Mouse (Mus musculus) stomach, embryonic 14.5 days (tissue): Measurements from ENCODE around the gene Cpeb2. TPM values are rescaled to one million over a fixed set of nuclear protein-coding genes. Genes with fewer than 3 reads are reported as not detected.

Source experiments
- ATAC-seq: fragments of 200-750 bp; cut with Nextera tagmentation; 2 replicates; pipeline ENCODE4 v1.8.0; 2017; ENCODE audit warnings: low read depth, moderate TSS enrichment; ENCODE audit not compliant: insufficient number of reproducible peaks, insufficient read depth, low FRiP score
- H3K27ac ChIP-seq: fragments of 300-500 bp; sonication (generic); 2 replicates; pipeline ENCODE4 v1.5.1; 2014; ENCODE audit warnings: mild to moderate bottlenecking, low read length, moderate library complexity, mixed read lengths
- H3K27me3 ChIP-seq: fragments of 300-500 bp; sonication (generic); 2 replicates; pipeline ENCODE4 v1.6.1; 2014; ENCODE audit warnings: low read length, control low read depth, mixed read lengths; ENCODE audit not compliant: control insufficient read depth, insufficient read depth
- H3K36me3 ChIP-seq: fragments of 300-500 bp; sonication (generic); 2 replicates; pipeline ENCODE4 v1.6.1; 2014; ENCODE audit warnings: mild to moderate bottlenecking, control low read depth, low read length, moderate library complexity, mixed read lengths; ENCODE audit not compliant: control insufficient read depth, insufficient read depth
- H3K4me1 ChIP-seq: fragments of 300-500 bp; sonication (generic); 2 replicates; pipeline ENCODE4 v1.6.1; 2014; ENCODE audit warnings: low read length, control low read depth, mixed read lengths; ENCODE audit not compliant: control insufficient read depth, insufficient read depth
- H3K4me2 ChIP-seq: fragments of 300-500 bp; sonication (generic); replicated peaks from 2 replicates; pipeline ENCODE4 v1.6.1; 2014; ENCODE audit warnings: low read depth, low read length, control low read depth
- H3K4me3 ChIP-seq: fragments of 300-500 bp; sonication (generic); 2 replicates; pipeline ENCODE4 v1.5.1; 2014; ENCODE audit warnings: low read depth, low read length, control low read depth
- H3K9ac ChIP-seq: fragments of 300-500 bp; sonication (generic); replicated peaks from 2 replicates; pipeline ENCODE4 v1.6.1; 2014; ENCODE audit warnings: low read depth, mild to moderate bottlenecking, control low read depth, low read length, moderate library complexity, mixed read lengths
- H3K9me3 ChIP-seq: fragments of 300-500 bp; sonication (generic); 2 replicates; pipeline ENCODE4 v1.6.1; 2016; ENCODE audit warnings: low read depth, low read length, control low read depth; ENCODE audit not compliant: control insufficient read depth
- WGBS: fragments of 180-500 bp; shearing (Covaris S2); extraction: QIAGEN DNeasy Blood & Tissue Kit; methylation state at CpG from one replicate; pipeline ENCODE4 v1.1.7; 2014; 5-methylcytosine and 5-hydroxymethylcytosine counted together
- polyA plus RNA-seq: library from polyadenylated mRNA; unstranded; fragments of >200 nt; fragmentation: Nextera tagmentation; extraction: Ambion mirVana; gene quantifications from 2 replicates; pipeline ENCODE4 v1.2.1, GENCODE M21; 2014

Gene Cpeb2
- polyA plus RNA-seq, 1 experiment from 2014 or later: 3.2 TPM

GRCm38 (mm10) chr5:43246954-43247353 is 14.0 kb downstream of the Cpeb2 start:
- Histone ChIP-seq H3K9me3 (no peaks in the 10 kb centered on the region), H3K27me3 (no peaks in the 10 kb centered on the region), H3K4me2 (no peak overlapping the region), H3K27ac (no peak overlapping the region), H3K36me3 (no peaks in the 10 kb centered on the region), H3K4me1 (no peaks in the 10 kb centered on the region), H3K4me3 (no peak overlapping the region), H3K9ac (no peak overlapping the region)
- WGBS: 85% methylated on average over 6 of the region's 6 CpGs
- ATAC-seq: no peak

GRCm38 (mm10) chr5:43248001-43248430 is 15.0 kb downstream of the Cpeb2 start:
- WGBS: 49% methylated on average over 3 of the region's 3 CpGs
- Histone ChIP-seq H3K27me3 (no peaks in the 10 kb centered on the region), H3K4me1 (no peaks in the 10 kb centered on the region), H3K36me3 (no peaks in the 10 kb centered on the region), H3K9ac (no peak overlapping the region), H3K27ac (no peak overlapping the region), H3K4me3 (no peak overlapping the region), H3K9me3 (no peaks in the 10 kb centered on the region), H3K4me2 (no peak overlapping the region)
- ATAC-seq: no peak

GRCm38 (mm10) chr5:43257490-43257889 is 24.5 kb downstream of the Cpeb2 start:
- H3K9ac ChIP-seq: no peak overlapping the region
- 74% methylated on average over 2 of the region's 2 CpGs for WGBS
- H3K36me3 ChIP-seq: no peaks in the 10 kb centered on the region
- no peaks in the 10 kb centered on the region for H3K4me1 ChIP-seq
- no peak overlapping the region for H3K4me3 ChIP-seq
- no peaks in the 10 kb centered on the region for H3K9me3 ChIP-seq
- no peak overlapping the region for H3K27ac ChIP-seq
- H3K27me3 ChIP-seq: no peaks in the 10 kb centered on the region
- no peak for ATAC-seq
- H3K4me2 ChIP-seq: no peak overlapping the region

DNA sequence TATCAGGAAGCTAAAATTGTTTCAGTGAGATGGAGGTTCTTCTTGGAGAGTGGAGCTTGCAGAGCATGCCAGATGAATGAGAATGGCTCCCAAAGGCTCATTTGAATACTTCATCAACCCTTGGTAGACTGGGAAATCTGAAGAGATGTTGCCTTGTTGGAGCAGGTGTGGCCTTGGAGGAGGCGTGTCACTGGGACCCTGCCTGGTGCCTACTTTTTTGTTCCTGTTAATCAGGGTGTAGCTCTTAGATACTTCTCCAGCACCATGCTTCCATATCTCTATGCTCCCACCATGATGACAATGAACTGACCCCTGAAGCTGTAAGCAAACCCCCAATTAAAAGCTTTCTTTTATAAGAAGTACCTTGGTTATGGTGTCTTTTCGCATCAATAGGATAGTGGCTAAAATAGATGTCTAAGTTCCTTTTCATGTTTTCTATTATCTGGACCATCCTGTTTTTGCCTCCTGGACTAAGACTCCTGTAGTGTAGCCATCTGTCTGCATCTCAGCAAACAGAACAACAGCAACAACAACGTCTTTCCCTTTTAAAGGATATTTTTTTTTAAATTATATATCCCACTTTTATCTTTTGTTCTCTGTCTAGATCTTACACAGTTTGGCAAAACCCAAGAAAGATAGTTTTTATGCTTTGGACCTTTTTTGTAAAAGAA is 25.6 kb downstream of the Cpeb2 start:
- Histone ChIP-seq H3K36me3 (no peaks in the 10 kb centered on the region), H3K9ac (no peak overlapping the region), H3K4me3 (no peak overlapping the region), H3K9me3 (no peaks in the 10 kb centered on the region), H3K27me3 (no peaks in the 10 kb centered on the region), H3K4me2 (no peak overlapping the region), H3K4me1 (no peaks in the 10 kb centered on the region), H3K27ac (no peak overlapping the region)
- 92% methylated on average over 3 of the region's 3 CpGs for WGBS
- ATAC-seq: no peak

DNA sequence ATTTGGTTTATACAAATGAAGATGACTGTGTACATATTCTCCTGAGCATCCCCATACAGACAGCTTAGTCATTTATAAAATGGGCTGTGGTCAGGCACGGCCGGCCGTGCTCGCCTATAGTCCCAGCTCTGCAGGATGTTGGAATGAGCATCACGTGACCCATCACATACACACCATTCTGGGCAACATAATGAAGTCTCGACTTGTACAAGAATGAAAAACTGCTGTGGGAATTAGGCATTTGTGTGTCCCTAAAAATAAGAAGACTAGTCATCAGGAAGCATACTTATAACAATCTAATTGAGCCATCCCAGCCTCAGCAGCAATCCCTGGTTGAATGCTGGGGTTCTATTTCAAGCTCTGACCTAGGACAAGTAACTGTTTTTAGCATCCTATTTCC is 28.8 kb downstream of the Cpeb2 start:
- ATAC-seq: no peak
- WGBS: 43% methylated on average over 6 of the region's 6 CpGs

DNA sequence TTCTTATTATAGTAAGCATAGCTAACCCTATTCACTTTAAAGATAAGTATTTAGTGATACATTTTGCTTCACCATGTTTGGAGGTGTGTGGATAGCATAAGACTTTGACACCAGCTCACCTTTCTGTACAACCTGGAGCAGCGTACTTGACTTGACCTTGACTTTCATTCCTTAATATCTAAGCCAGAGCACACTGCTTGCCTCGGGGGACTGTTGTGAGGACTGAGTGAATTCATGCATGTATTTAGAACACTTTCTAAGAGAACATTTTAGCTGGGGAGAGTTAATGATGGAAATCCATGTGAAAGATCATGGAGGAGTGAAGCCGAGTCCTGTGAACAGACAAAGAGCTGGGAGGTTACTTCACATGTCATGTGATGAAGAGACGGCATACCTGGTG is 31.0 kb downstream of the Cpeb2 start:
- ATAC-seq: no peak
- H3K4me3 ChIP-seq: no peak overlapping the region
- no peak overlapping the region for H3K9ac ChIP-seq
- H3K9me3 ChIP-seq: no peaks in the 10 kb centered on the region
- H3K4me2 ChIP-seq: no peak overlapping the region
- H3K27ac ChIP-seq: no peak overlapping the region
- H3K36me3 ChIP-seq: no peaks in the 10 kb centered on the region
- WGBS: 88% methylated on average over 4 of the region's 4 CpGs
- no peaks in the 10 kb centered on the region for H3K4me1 ChIP-seq
- H3K27me3 ChIP-seq: no peaks in the 10 kb centered on the region

More for the DNA sequence above, 28.8 kb downstream of the Cpeb2 start:
- no peaks in the 10 kb centered on the region for H3K36me3 ChIP-seq
- no peaks in the 10 kb centered on the region for H3K27me3 ChIP-seq
- no peak overlapping the region for H3K9ac ChIP-seq
- no peak overlapping the region for H3K27ac ChIP-seq
- H3K4me3 ChIP-seq: no peak overlapping the region
- H3K4me2 ChIP-seq: no peak overlapping the region
- no peaks in the 10 kb centered on the region for H3K9me3 ChIP-seq
- H3K4me1 ChIP-seq: no peaks in the 10 kb centered on the region

DNA sequence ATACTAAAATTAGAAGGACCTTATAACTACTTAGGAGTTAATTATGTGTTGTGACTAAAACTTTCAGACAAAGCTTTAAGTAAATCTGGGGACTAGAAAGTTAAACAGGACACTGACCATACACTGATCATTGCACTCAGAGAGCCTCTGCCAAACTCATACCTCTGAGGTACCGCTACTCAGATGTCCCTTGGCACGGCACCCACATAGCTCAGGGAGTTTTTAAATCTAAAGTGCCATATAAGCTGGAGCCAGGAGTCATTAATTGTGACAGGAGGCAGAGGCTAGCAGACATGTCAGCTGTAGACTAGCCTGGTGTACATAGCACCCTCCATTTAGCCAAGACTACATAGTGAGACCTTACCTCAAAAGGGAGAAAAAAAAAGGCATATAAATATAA is 31.7 kb downstream of the Cpeb2 start:
- ATAC-seq: no peak
- WGBS: 83% methylated on average over 2 of the region's 2 CpGs
- Histone ChIP-seq H3K36me3 (no peaks in the 10 kb centered on the region), H3K4me3 (no peak overlapping the region), H3K9ac (no peak overlapping the region), H3K9me3 (no peaks in the 10 kb centered on the region), H3K4me2 (no peak overlapping the region), H3K4me1 (no peaks in the 10 kb centered on the region), H3K27me3 (no peaks in the 10 kb centered on the region), H3K27ac (no peak overlapping the region)

DNA sequence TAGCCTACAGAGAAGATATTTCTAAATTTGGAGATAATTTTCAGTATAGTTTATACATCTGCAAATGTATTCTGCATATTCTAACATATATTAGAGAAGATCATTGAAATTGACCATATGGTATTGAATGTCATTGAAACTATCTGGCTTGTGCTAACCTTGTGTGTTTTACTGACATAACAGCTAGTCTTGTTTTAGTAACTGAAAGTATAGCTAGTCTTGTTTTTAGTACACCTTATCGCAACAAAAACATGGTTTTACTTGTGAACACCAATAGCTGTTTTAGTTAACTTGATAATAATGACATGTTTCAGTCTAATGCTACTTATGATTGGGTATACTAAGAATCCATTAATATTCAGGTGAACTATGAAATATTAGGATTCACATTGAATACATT is 45.0 kb downstream of the Cpeb2 start:
- 94% methylated on average over 1 of the region's 1 CpGs for WGBS
- no peak overlapping the region for H3K4me2 ChIP-seq
- no peak overlapping the region for H3K27ac ChIP-seq
- H3K4me3 ChIP-seq: no peak overlapping the region
- no peaks in the 10 kb centered on the region for H3K9me3 ChIP-seq
- no peaks in the 10 kb centered on the region for H3K36me3 ChIP-seq
- no peaks in the 10 kb centered on the region for H3K4me1 ChIP-seq
- H3K9ac ChIP-seq: no peak overlapping the region
- no peaks in the 10 kb centered on the region for H3K27me3 ChIP-seq
- ATAC-seq: no peak

- H3K36me3 ChIP-seq: no peaks in the 10 kb centered on the region
- no peaks in the 10 kb centered on the region for H3K27me3 ChIP-seq
- H3K27ac ChIP-seq: no peak overlapping the region
- no peak overlapping the region for H3K4me3 ChIP-seq
- no peaks in the 10 kb centered on the region for H3K9me3 ChIP-seq
- no peak for ATAC-seq
- 73% methylated on average over 3 of the region's 3 CpGs for WGBS
- H3K4me1 ChIP-seq: no peaks in the 10 kb centered on the region
- H3K9ac ChIP-seq: no peak overlapping the region
- no peak overlapping the region for H3K4me2 ChIP-seq
Observed at GRCm38 (mm10) chr5:43279774-43280173, 46.8 kb downstream of the Cpeb2 start.
